ENCODE assay signal across 12 mouse cellular contexts in the genomic region with DNA sequence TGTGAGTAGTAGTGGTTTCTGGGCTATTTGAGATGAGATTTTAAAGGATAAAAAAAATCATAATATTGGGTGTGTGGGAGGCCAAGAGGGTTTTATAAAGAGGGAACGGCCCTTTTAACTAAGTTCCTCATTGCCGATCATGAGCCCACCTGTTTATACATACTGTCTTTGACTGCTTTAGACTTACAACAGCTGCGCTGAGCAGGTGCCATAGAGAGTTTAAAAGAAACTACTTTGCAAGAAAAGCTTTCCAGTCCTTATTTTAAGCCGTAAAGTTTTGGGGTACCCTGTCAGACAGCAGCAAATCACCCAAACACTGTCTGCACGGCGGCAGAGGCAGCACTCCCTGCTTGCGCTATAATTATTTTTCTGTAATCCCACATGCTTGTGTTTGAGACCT.
"Had no signal": no experiment of that assay in that cellular context is flagged by ENCODE, and none has a peak within 500 bp of the region (broad histone marks: within the 10 kb centered on the region; RNA-seq: fewer than 3 reads in every experiment).

No protein-coding gene starts in this region.

- DNase-seq: kidney, adult 18-20 months; kidney, postnatal 10 days; layer of hippocampus, adult 9-11 months; layer of hippocampus, postnatal 36 days; left cerebral cortex, postnatal 4 days; lung, adult 18-20 months; right cerebral cortex, adult 18-20 months had no signal

- H3K4me3 ChIP-seq: limb, embryonic 13.5 days; midbrain, embryonic 13.5 days; myocyte; neural tube, embryonic 15.5 days had no signal

- H3K4me1 ChIP-seq: limb, embryonic 13.5 days; midbrain, embryonic 13.5 days; neural tube, embryonic 15.5 days had no signal

- H3K36me3 ChIP-seq: limb, embryonic 13.5 days; midbrain, embryonic 13.5 days; neural tube, embryonic 15.5 days had no signal

- H3K27ac ChIP-seq: limb, embryonic 13.5 days; liver, embryonic 14.5 days; midbrain, embryonic 13.5 days; neural tube, embryonic 15.5 days had no signal

- H3K27me3 ChIP-seq: limb, embryonic 13.5 days; midbrain, embryonic 13.5 days; neural tube, embryonic 15.5 days had no signal
